Mouse (Mus musculus) brain, embryonic 14.5 days (tissue): ENCODE data around the gene Tnxb.
"Not testable (repeated sequence)": the region's sequence is repeated elsewhere in the genome, so short reads cannot be mapped to it uniquely, and the experiment has no call there.

Experiments used
- CTCF ChIP-seq: fragments of 200-500 bp; IDR thresholded peaks from 2 replicates; pipeline ENCODE4 v1.5.1; 2012; ENCODE audit warnings: inconsistent platforms, mild to moderate bottlenecking, moderate library complexity, borderline replicate concordance; ENCODE audit not compliant: insufficient read depth, insufficient read length; ENCODE audit errors: extremely low read depth
- POLR2A ChIP-seq: fragments of 200-500 bp; IDR thresholded peaks from 2 replicates; pipeline ENCODE4 v1.6.1; 2012; ENCODE audit warnings: mild to moderate bottlenecking, inconsistent platforms, borderline replicate concordance; ENCODE audit not compliant: poor library complexity, insufficient read depth, insufficient read length, severe bottlenecking; ENCODE audit errors: extremely low read depth

DNA sequence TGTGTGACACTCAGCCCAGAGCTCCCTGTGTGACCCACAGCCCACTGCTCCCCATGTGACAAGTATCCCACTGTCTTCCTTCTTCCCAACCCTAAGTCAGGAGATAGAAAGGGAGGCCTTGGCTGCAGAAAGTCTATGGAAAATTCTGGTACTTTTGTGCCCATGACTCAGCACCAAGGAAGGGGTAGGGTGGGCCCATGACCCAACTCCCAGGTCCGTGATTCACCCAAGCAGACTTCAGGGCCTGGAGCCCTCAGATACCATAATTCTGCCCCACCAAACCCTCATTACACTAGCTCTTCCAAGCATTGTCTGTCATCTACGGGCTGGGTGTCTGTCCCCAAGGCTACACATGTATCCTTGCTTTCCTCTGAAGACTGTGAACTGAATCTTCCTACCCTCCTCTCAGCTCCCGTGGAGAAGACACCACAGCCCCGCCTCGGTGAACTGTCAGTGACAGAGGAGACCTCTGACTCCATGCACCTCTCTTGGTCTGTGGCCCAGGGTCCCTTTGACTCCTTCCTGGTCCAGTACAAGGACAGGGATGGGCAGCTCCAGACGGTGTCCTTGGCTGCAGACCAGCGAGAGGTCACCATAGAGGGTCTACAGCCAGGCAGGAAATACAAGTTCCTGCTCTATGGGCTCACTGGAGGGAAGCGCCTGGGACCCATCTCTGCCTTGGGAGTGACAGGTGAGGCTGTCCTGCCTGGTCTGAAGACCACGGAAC is 44.0 kb downstream of the Tnxb start:
- not testable (repeated sequence) for TF ChIP-seq CTCF, POLR2A
